Mouse (Mus musculus) fat pad, adult 2 months (tissue): Measurements from ENCODE around the gene Mrpl17.
"Not testable (repeated sequence)": the region's sequence is repeated elsewhere in the genome, so short reads cannot be mapped to it uniquely, and the experiment has no call there.

ENCODE experiments used
- DNase-seq: peaks from one replicate; pipeline ENCODE4 v3.0.0-alpha.2; 2011; ENCODE audit warnings: low read depth, low spot score; ENCODE audit errors: extremely low read depth

The Mrpl17 gene

DNA sequence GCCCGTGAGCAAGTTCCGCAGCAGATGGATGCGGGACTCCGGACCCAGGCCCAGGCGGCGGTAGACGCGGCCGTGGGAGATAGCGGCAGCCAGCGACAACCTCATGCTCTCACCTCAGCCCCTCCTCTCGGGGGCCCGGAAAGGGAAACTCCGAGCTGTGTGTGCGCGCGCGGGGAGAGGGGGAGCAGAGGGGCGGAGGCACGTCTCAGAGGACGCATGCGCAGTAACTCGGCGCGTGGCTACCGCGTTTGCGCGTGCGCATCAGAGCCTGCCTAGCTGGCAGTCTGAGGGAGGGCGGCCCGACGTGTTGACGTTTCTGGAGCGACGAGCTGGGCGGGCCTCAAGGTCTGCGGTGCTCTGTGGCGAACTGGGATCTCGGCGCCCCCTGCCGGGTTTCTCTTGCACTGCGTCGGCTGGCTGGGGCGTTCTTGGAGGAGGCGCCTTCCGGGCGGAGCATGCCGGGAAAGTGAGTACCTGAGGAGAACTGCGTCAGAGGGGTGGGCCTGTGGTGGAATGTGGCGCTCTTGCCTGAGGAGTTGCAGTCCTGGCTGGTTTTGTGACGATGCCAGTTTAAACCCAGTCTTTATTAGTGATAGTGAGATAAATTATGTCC is at the start of gene Mrpl17:
Gene Mrpl17, minus strand, starts transcription at position 223 of the 613 bp plus-strand sequence.
- DNase-seq = peak; percentile 70

DNA sequence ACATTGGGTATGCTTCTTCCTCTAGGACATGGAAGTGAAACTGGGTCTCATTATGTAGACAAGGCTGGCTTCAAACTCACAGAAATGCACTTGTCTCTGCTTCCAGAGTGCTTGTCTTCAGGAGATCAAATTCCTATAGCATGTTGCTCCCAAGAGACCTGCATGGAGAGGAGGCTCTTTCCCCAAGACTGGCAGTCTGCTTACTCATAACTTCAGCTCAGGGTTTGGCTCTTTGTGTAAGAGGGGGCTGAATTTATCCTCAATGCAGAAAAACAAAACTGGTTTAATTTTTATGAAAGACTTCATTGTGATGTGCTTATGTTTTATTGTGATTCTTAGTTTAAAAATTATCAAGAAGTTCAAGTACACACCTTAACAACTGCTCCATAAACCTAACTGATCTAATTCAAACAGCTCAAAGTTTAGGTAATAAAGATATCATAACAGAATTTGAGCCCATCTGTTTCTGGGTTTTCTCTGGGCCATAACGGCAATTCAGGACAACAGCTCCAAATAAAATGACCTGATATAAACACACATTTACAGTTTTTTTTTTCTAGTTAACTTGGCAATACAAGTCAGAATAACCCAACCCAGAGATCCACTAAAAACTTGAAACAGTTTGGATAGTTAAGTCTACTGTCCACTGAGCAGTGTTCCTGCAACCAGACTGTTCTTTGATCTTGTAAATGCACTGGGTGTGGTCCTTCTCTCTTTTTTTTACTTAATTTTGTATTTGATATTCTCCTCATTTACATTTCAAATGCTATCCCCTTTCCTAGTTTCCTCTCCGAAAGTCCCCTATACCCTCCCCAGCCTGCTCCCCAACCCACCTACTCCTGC is 45.0 kb upstream of the Mrpl17 start:
- DNase-seq = not testable (repeated sequence)

GRCm38 (mm10) chr7:105824281-105824680 is 13.4 kb upstream of the Mrpl17 start:
- DNase-seq = no peak

DNA sequence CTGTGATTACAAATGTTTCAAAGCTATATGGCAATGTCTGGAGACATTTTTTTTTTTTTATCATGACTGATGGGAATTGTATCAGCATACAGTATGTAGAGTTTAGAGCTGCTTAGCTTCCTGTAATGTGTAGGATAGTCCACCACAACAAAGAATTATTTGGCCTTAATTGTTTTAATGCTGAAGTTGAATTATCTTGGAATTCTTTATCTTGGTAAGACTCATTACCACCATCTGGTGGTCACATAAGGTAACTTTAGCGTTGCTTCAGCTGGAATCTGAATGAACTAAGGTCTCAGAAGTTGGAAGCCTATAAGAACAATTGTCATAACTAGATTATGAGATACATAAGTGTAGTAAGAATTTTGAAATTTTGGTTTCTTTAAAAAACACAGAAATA is 7.6 kb upstream of the Mrpl17 start:
- DNase-seq = no peak

- no peak for DNase-seq
These were observed 5.8 kb upstream of the Mrpl17 start for GRCm38 (mm10) chr7:105816736-105817135.

DNA sequence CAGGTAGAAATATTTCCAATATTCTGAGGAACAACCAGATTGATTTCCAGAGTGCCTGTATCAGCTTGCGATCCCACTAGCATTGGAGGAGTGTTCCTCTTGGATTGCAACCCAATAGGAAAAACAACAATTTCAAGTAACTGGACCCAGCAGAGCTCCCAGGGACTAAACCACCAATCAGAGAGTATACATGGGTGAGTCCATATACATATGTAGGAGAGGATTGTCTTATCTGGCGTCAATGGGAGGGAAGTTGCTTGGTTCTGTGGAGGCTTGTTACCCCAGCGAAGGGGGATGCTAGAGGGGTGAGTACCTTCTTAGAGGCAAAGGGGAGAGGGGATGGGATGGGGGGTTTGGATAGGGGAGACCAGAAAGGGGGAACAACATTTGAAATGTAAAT is 2.4 kb upstream of the Mrpl17 start:
- DNase-seq = no peak

- DNase-seq = no peak
These were observed 1.7 kb upstream of the Mrpl17 start for GRCm38 (mm10) chr7:105812566-105812965.

DNA sequence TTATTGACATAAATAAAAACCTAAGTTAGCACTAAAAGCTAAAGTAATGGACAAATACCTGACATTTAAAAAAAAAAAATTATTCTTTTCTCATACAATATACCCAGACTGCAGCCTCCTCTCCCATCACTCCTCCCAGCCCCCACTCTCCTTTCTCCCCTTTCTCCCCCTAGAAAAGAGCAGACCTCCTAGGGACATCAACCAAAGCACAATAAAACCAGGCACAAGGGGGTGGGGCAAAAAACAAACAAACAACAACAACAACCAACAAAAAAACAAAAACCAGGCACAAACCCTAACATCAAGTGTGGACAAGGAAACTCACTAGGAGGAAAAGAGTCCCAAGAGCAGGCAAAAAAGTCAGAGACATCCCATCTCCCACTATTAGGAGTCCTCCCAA is 617 bp upstream of the Mrpl17 start:
- DNase-seq = no peak

DNA sequence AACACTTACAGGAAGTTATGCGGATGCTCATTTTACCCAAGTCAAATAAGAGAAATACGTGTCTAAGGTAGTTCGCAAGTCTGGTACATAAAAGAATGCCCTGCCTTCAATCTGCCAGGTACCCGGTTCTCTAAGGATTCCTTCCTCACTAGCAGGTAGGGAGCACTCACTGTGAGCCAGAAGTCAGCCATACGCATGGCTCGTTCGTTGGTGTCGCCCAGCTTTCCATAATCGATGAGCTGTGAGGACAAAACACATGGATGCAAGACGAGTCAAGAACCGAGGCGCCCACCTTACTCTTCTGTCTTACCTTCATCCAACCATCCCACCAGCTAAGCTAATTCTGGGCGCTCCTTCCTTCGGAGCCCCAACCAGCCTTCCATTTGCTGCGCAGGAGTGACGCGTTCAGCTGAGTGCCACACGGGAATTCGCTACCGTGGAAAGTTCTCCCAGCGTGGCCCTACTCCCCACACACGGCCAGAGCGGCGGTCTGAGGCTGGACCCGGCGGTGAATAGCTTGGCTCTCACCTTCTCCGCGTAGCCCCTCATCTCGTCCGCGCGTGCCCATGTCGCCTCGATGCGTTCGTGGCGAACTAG is 521 bp downstream of the Mrpl17 start:
- no peak for DNase-seq

- no peak for DNase-seq
These were observed 1.1 kb downstream of the Mrpl17 start for GRCm38 (mm10) chr7:105809836-105810235.

DNA sequence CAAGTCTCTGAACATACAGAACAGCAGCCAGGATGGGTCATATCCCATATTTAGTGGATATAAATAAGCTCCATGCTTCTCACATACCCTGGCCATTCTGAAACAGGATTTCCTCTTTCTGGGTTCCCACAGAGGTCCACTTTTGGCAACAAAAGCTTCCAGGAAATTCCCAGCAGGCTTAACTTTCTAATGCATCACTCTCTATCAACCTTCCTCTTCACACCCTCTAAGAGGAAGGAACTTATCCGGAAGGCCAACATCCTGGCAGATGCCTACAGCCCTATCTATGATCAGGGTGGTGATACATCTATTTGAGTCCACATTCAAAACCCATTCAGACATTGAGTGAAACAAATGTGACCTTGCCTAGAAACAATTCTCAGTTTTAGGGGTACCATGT is 2.5 kb downstream of the Mrpl17 start:
- no peak for DNase-seq

DNA sequence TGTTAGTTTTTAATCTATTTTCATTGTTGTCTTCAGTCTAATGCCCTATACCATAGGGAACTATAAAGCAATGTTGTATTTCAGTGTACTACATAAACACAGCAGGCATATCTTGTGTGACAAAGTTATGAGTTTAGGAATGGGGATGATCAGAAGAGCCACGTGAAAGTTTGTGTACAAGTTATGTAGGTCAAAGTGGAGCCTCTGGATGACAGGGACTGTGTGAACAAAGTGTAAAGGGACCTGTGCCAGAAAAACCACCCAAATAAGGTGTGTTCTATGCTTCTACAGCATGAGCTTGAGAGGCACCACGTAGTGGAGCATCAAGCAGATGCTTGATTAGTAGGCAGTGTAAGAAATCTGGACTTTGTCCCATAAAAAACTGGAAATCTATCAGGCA is 4.2 kb downstream of the Mrpl17 start:
- no peak for DNase-seq

GRCm38 (mm10) chr7:105806125-105806524 is 4.8 kb downstream of the Mrpl17 start:
- DNase-seq = no peak

DNA sequence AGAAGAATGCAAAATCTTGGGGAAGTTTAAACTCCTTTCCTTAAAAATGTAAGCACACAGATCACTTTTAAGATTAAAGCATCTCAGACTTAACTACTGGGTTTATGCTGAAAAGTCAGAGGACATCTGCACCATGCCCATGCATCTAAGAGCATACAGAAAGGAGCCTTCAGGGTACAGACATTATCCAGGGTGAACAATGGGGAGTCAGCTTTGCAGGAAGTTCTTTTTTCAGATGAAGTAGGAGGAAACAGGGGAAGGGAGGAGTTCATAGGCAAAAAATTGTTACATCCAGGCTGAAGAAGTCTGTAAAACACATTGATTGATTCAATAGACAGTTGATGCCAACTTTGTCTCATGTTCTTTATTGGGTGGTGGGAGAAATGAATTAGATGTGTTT is 7.5 kb downstream of the Mrpl17 start:
- no peak for DNase-seq

GRCm38 (mm10) chr7:105802771-105803170 is 8.1 kb downstream of the Mrpl17 start:
- no peak for DNase-seq

DNA sequence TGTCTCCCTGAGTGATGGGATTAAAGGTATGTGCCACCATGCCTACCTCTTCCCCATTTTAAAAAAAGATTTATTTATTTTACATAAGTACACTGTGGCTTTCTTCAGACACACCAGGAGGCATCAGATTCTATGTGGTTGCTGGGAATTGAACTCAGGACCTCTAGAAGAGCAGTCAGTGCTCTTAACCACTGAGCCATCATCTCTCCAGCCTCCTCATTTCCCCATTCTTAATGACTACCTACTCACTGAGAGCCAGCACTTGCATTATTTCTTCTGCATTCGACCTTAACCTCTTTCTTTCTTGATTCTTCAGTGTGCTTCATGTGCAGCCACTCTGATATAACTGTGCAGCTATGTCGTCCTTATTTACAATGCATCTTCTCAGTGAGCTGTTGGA is 8.6 kb downstream of the Mrpl17 start:
- no peak for DNase-seq

DNA sequence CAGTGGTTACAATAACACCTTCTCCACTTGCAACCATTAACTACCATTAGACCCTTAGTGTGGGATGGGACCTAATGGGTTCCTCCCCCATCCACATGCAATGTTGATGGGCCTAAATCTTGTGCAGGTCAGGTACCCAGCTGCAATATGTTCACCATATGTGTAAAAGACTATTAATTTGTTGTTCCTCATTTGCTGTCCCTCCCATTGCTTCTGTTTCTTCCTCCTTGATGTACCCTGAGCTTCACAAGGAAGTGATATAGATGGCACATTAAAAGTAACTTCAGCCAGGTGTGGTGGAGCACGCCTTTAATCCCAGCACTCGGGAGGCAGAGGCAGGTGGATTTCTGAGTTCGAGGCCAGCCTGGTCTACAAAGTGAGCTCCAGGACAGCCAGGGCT is 13.9 kb downstream of the Mrpl17 start:
- DNase-seq = no peak

- DNase-seq = no peak
These were observed 15.0 kb downstream of the Mrpl17 start for GRCm38 (mm10) chr7:105795759-105796366.

DNA sequence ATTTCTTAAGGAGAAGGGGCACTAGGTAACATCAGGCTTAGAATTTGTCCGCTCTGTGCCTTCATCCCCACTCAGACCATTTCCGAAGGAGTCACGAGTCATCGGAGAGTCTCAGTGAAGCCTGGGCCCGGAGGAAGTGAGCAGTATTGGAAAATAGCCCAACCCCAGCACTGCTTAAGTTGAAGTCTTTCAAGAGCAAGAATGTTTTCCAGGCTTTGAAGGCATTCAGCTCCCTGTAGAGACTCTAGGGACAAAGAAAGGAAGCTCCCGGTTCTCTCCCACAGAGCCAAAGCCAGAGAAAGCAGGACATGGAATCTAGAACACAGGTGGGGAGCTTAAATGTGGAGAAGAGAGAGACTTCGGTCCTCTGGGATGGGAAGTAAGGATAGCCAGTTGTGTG is 17.2 kb downstream of the Mrpl17 start:
- DNase-seq = no peak

GRCm38 (mm10) chr7:105791147-105791546 is 19.8 kb downstream of the Mrpl17 start:
- DNase-seq = no peak

- DNase-seq = no peak
These were observed 23.4 kb downstream of the Mrpl17 start, which contains the start of gene Dchs1 for GRCm38 (mm10) chr7:105787285-105788140. Gene Dchs1, minus strand, starts transcription at chr7:105787654.
